Mouse (Mus musculus): ENCODE data around the gene Srgap3. TPM values are rescaled to one million over a fixed set of nuclear protein-coding genes. Genes with fewer than 3 reads are reported as not detected.
"Not testable (repeated sequence)": the region's sequence is repeated elsewhere in the genome, so short reads cannot be mapped to it uniquely, and the experiment has no call there.

Gene Srgap3
- polyA plus RNA-seq, 1 experiment from 2014 or later: 31.4 TPM

DNA sequence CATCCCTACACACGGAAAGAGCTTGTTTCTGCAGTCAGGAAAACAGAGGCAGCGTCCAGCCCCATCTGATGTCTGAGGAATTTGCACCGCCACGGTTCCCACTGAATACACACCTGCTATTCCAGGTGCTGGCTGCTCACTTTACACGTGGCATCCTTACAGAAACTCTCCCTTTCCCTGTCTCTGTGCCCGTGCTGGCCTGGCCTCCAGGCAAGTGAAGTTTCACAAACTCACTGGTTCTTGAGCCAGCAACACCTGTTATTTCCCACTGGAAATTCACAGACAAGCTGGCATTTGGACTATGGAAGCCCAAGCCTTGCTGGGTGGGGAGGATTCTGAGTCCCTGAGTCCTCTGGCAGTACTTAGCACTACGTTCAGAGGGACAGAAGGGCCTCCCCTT lies 84.6 kb downstream of the Srgap3 start:
- H3K9me3 ChIP-seq (replicated peaks; ENCODE audit: control insufficient read depth, low read length): no peaks in the 10 kb centered on the region
- no peak overlapping the region for H3K4me2 ChIP-seq (ENCODE audit: low read length)
- H3K36me3 ChIP-seq (ENCODE audit: control insufficient read depth, insufficient read depth, low read length): no peaks in the 10 kb centered on the region
- 86% methylated on average over 7 of the region's 7 CpGs for WGBS
- no peak overlapping the region for H3K27ac ChIP-seq (ENCODE audit: low read depth, low read length)
- peaks cover 20% of the 10 kb centered on the region for H3K4me1 ChIP-seq (ENCODE audit: control insufficient read depth, insufficient read depth, low read length)
- ATAC-seq (no peak), DNase-seq (ENCODE audit: low spot score) (no peak)
- H3K27me3 ChIP-seq (replicated peaks; ENCODE audit: control insufficient read depth, insufficient read depth, low read length): no peaks in the 10 kb centered on the region
- H3K9ac ChIP-seq (ENCODE audit: low read length): no peak overlapping the region
- H3K4me3 ChIP-seq (ENCODE audit: low read depth, low read length): no peak overlapping the region

DNA sequence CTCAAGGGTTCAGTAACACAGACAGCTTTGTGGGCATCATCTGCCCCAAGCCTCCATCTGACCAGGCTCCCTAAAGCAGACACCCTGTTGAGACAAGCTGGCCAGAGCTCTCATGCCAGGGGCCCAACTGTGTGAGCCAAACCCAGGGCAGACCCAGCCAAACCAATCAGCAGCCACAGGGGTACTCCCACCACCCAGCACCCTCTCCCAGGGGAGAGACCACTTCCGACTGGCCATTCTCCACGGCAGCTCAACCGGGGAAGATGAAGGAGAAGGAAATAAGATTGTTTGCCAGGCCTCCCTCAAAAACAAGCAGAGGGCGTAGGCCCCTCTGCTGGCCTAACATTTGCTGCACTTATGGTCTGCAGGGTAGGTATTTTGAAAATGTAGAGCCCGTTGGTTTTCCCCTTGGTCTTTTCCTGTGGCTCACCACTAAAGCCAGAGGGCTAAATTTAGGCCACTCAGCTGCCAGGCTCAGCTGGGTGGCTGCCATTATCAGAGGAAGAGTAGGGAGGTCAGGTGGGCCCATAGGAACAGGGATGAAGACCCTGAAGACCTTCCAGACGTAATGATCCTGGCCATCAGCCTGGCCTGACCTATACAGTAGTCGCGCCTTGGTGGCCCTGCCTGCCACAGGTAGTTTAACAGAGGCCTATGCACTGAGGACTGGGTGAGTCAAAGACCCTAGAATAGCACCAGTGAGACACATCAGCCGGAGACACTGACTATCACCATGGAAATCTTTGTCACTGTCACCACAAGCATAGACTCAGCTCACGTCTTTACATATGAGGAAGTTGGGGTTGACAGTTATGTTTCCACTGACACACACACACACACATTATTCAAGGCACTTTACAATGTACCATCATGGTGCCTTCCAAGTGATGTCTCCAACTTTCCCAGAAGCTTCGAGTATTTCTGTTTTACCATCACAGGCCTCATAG lies 85.4 kb downstream of the Srgap3 start:
- ATAC-seq (no peak), DNase-seq (ENCODE audit: low spot score) (no peak)
- no peaks in the 10 kb centered on the region for H3K9me3 ChIP-seq (replicated peaks; ENCODE audit: control insufficient read depth, low read length)
- H3K27me3 ChIP-seq (replicated peaks; ENCODE audit: control insufficient read depth, insufficient read depth, low read length): no peaks in the 10 kb centered on the region
- H3K27ac ChIP-seq (ENCODE audit: low read depth, low read length): no peak overlapping the region
- H3K9ac ChIP-seq (ENCODE audit: low read length): no peak overlapping the region
- no peak overlapping the region for H3K4me3 ChIP-seq (ENCODE audit: low read depth, low read length)
- H3K4me2 ChIP-seq (ENCODE audit: low read length): no peak overlapping the region
- WGBS: 89% methylated on average over 11 of the region's 11 CpGs
- peaks cover 28% of the 10 kb centered on the region for H3K4me1 ChIP-seq (ENCODE audit: control insufficient read depth, insufficient read depth, low read length)
- no peaks in the 10 kb centered on the region for H3K36me3 ChIP-seq (ENCODE audit: control insufficient read depth, insufficient read depth, low read length)

DNA sequence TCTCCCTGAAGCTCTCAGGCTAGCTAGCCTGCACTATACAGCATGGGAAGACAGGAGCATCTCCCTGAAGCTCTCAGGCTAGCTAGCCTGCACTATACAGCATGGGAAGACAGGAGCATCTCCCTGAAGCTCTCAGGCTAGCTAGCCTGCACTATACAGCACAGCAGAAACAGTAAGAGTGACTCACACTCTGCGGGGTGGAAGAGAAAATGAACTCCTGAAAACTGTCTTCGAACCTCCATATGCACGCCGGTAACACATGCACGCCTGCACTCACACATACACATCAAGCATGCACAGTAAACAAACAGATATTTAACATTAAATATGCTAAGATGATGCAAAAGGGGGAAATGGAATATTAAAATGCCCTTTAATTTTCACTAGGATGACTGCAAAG lies 86.8 kb downstream of the Srgap3 start:
- H3K27me3 ChIP-seq (replicated peaks; ENCODE audit: control insufficient read depth, insufficient read depth, low read length); H3K27ac ChIP-seq (ENCODE audit: low read depth, low read length); DNase-seq (ENCODE audit: low spot score); H3K36me3 ChIP-seq (ENCODE audit: control insufficient read depth, insufficient read depth, low read length); H3K4me3 ChIP-seq (ENCODE audit: low read depth, low read length); ATAC-seq; H3K4me2 ChIP-seq (ENCODE audit: low read length); H3K9me3 ChIP-seq (replicated peaks; ENCODE audit: control insufficient read depth, low read length); H3K9ac ChIP-seq (ENCODE audit: low read length): not testable (repeated sequence)
- 78% methylated on average over 5 of the region's 5 CpGs for WGBS
- peaks cover 20% of the 10 kb centered on the region for H3K4me1 ChIP-seq (ENCODE audit: control insufficient read depth, insufficient read depth, low read length)

DNA sequence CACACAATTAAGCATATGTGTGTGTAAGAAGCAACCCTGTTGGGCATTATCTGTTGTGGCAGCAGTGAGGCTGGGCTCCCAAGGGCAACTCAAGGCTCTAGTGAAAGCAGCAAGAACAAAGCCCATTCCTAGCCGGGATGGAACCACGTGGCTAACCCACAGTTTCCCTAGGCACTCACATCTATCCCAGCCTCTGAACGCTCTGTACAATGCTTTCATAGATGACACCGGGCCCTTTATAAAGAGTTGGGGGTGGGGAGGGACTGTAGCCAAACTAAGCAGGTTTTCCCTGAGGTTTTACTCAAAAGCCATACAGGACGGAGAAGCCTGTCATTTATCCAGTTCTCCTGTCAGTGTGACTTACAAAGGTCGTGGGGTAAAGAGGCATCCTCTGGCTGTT lies 90.0 kb downstream of the Srgap3 start:
- H3K27me3 ChIP-seq (replicated peaks; ENCODE audit: control insufficient read depth, insufficient read depth, low read length): no peaks in the 10 kb centered on the region
- ATAC-seq (peak; percentile 50), DNase-seq (ENCODE audit: low spot score) (peak; percentile 52)
- peak overlapping the region; percentile 3; the same call in 1 of the 2 replicates for H3K27ac ChIP-seq (ENCODE audit: low read depth, low read length)
- peaks cover 13% of the 10 kb centered on the region; the same call in 1 of the 2 replicates for H3K4me1 ChIP-seq (ENCODE audit: control insufficient read depth, insufficient read depth, low read length)
- H3K4me3 ChIP-seq (ENCODE audit: low read depth, low read length): no peak overlapping the region
- WGBS: 21% methylated on average over 6 of the region's 6 CpGs
- no peak overlapping the region for H3K9ac ChIP-seq (ENCODE audit: low read length)
- no peak overlapping the region for H3K4me2 ChIP-seq (ENCODE audit: low read length)
- no peaks in the 10 kb centered on the region for H3K36me3 ChIP-seq (ENCODE audit: control insufficient read depth, insufficient read depth, low read length)
- no peaks in the 10 kb centered on the region for H3K9me3 ChIP-seq (replicated peaks; ENCODE audit: control insufficient read depth, low read length)

DNA sequence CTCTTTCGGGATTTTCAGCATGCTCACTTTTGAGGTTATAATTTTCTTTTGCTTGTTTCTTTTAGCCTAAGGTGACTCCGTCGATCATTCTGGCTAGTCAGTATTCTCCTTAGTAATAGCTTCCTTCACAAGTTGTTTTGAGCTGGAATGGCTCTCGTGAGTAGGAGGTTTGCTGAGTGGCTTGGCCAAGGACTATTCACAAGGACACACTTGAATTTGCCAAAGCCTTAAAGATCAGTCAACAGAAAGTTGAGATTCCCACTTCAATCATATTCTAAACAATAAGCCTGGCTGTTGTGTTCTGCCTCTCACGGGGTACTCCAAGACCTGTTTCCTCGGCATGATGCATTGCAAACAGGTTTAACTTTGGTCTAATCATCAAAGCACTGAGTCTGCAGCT lies 91.9 kb downstream of the Srgap3 start:
- WGBS: 82% methylated on average over 6 of the region's 6 CpGs
- no peak overlapping the region for H3K27ac ChIP-seq (ENCODE audit: low read depth, low read length)
- H3K9me3 ChIP-seq (replicated peaks; ENCODE audit: control insufficient read depth, low read length): no peaks in the 10 kb centered on the region
- peaks cover 21% of the 10 kb centered on the region for H3K4me1 ChIP-seq (ENCODE audit: control insufficient read depth, insufficient read depth, low read length)
- no peak overlapping the region for H3K4me2 ChIP-seq (ENCODE audit: low read length)
- H3K36me3 ChIP-seq (ENCODE audit: control insufficient read depth, insufficient read depth, low read length): no peaks in the 10 kb centered on the region
- no peak overlapping the region for H3K9ac ChIP-seq (ENCODE audit: low read length)
- no peak overlapping the region for H3K4me3 ChIP-seq (ENCODE audit: low read depth, low read length)
- ATAC-seq (no peak), DNase-seq (ENCODE audit: low spot score) (no peak)
- H3K27me3 ChIP-seq (replicated peaks; ENCODE audit: control insufficient read depth, insufficient read depth, low read length): no peaks in the 10 kb centered on the region

DNA sequence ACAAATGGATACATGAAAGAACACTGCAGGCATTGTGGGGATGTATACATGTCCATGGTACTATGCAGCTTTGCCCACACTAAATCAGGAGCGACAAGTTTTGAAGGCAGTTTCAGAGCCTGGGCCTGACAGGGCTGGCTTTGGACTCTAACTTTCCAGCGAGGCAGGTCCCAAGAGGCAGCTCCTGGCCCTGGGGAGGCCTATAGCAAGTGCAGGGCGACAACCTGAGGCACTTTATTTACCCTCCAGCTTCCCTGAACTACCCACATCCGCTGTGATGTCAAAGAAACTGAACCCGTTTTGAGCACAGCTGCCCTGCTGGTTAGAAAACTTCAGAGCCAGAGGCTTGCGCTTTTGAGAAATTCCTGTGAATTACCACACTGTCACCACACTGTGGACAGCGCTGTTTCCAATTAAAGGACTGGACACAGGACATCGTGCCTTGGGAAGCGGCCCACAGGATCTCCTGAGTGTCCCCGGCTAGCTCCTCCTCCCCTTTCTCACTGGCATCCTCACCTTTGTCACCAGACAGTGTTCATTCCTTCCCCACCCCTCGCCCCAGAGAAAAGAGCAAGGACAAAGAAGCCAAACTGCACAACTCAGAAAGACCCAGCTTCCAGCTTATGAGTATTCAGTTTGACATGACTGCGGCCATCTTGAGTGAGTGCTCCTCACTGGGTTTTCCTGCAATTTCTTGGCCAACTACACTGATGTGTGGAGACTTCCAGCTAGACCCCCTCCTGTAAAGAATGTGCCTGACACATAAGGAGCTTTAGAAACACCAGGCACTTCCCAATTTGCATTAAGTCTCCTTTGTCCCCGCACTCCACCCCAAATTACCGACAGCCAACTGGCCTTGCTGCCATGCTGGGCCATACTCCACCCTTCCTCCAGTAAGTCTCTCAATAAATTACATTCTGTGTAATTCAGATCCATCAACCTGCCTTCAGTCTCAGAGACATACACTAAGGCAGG lies 94.5 kb downstream of the Srgap3 start:
- Histone ChIP-seq H3K9me3 (replicated peaks; ENCODE audit: control insufficient read depth, low read length) (no peaks in the 10 kb centered on the region), H3K27me3 (replicated peaks; ENCODE audit: control insufficient read depth, insufficient read depth, low read length) (no peaks in the 10 kb centered on the region), H3K27ac (ENCODE audit: low read depth, low read length) (peak overlapping the region; percentile 16; the same call in 1 of the 2 replicates), H3K4me1 (ENCODE audit: control insufficient read depth, insufficient read depth, low read length) (peaks cover 20% of the 10 kb centered on the region), H3K4me3 (ENCODE audit: low read depth, low read length) (no peak overlapping the region), H3K9ac (ENCODE audit: low read length) (no peak overlapping the region), H3K36me3 (ENCODE audit: control insufficient read depth, insufficient read depth, low read length) (0 out of 2 replicates have a peak, but pooled peaks cover 3% of the 10 kb centered on the region), H3K4me2 (ENCODE audit: low read length) (no peak overlapping the region)
- ATAC-seq (0 out of 2 replicates have a peak, but pooled peaks have one; percentile 21), DNase-seq (ENCODE audit: low spot score) (no peak)
- 54% methylated on average over 14 of the region's 14 CpGs for WGBS

DNA sequence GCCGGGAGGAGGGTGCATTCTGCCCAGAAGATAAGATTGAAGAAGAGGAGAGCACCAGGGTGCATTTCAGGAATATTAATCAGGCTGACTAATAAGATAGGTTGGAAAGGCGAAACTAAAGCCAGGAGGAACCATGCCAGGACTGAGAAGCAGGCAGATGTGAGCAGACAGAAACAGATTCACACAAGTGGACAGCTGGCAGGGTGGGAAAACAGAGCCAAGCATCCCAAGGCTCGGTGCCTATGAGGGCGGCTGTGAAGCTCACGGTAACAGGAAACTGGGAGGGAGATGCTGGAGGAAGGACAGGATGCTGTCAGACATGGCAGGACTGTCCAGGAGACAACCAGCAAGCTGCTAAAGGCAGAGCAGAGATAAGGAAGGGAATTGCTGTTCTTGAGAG lies 96.3 kb downstream of the Srgap3 start:
- peak; percentile 49; the same call in 1 of the 2 replicates for ATAC-seq
- H3K27ac ChIP-seq (ENCODE audit: low read depth, low read length): 0 out of 2 replicates have a peak overlapping the region, but pooled peaks have one; percentile 39
- peaks cover 8% of the 10 kb centered on the region for H3K4me1 ChIP-seq (ENCODE audit: control insufficient read depth, insufficient read depth, low read length)

DNA sequence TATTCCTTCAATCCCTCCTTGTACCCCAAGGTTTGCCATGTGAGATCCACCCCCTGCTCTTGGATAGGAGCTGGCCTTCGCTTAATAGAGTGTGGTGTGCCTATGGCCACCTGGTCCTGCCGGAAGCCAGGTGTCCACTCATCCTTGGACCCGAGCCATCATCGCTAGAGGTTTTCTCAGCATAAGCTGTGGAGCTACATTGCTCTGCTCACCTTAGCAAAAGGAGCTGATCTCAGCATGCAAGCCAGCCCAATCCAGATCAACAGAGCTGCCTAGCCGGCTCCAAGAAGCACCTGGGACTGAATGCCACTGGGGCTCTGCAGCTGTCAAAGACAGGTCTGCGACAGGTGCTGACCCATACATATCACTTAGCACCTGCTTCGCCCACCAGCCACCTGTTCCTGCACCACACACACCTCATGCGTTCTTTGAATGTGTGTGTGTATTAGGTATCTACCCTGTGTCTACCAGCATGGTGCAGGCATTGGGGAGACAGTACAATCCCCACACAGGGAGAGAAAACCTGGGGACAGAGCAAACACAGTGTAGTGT lies 98.4 kb downstream of the Srgap3 start:
- 96% methylated on average over 8 of the region's 8 CpGs for whole genome bisulfite sequencing
- Histone ChIP-seq H3K9ac (ENCODE audit: low read length) (no peak overlapping the region), H3K36me3 (ENCODE audit: control insufficient read depth, insufficient read depth, low read length) (0 out of 2 replicates have a peak, but pooled peaks cover 3% of the 10 kb centered on the region), H3K4me2 (ENCODE audit: low read length) (no peak overlapping the region), H3K27me3 (replicated peaks; ENCODE audit: control insufficient read depth, insufficient read depth, low read length) (no peaks in the 10 kb centered on the region), H3K4me3 (ENCODE audit: low read depth, low read length) (no peak overlapping the region), H3K9me3 (replicated peaks; ENCODE audit: control insufficient read depth, low read length) (no peaks in the 10 kb centered on the region), H3K27ac (ENCODE audit: low read depth, low read length) (no peak overlapping the region), H3K4me1 (ENCODE audit: control insufficient read depth, insufficient read depth, low read length) (peaks cover 8% of the 10 kb centered on the region)
- DNase-seq (ENCODE audit: low spot score) (no peak), ATAC-seq (no peak)

More for the DNA sequence above, 96.3 kb downstream of the Srgap3 start:
- Histone ChIP-seq H3K36me3 (ENCODE audit: control insufficient read depth, insufficient read depth, low read length) (0 out of 2 replicates have a peak, but pooled peaks cover 3% of the 10 kb centered on the region), H3K4me3 (ENCODE audit: low read depth, low read length) (no peak overlapping the region), H3K9ac (ENCODE audit: low read length) (no peak overlapping the region), H3K27me3 (replicated peaks; ENCODE audit: control insufficient read depth, insufficient read depth, low read length) (no peaks in the 10 kb centered on the region), H3K4me2 (ENCODE audit: low read length) (no peak overlapping the region), H3K9me3 (replicated peaks; ENCODE audit: control insufficient read depth, low read length) (no peaks in the 10 kb centered on the region)
- DNase-seq (ENCODE audit: low spot score): no peak
- 59% methylated on average over 5 of the region's 5 CpGs for WGBS

All from forebrain, embryonic 14.5 days (tissue).